Mouse (Mus musculus) hindbrain, embryonic 15.5 days (tissue): ENCODE data around the gene Cyp2j6. TPM values are rescaled to one million over a fixed set of nuclear protein-coding genes. Genes with fewer than 3 reads are reported as not detected.
"Not testable (repeated sequence)": the region's sequence is repeated elsewhere in the genome, so short reads cannot be mapped to it uniquely, and the experiment has no call there.

Source experiments
- ATAC-seq: fragments of 200-750 bp; cut with Nextera tagmentation; 2 replicates; pipeline ENCODE4 v1.8.0; 2017; ENCODE audit warnings: low read depth, moderate number of reproducible peaks, moderate TSS enrichment; ENCODE audit not compliant: low FRiP score
- H3K27ac ChIP-seq: fragments of 300-500 bp; sonication (generic); replicated peaks from 2 replicates; pipeline ENCODE4 v1.5.1; 2015; ENCODE audit warnings: mild to moderate bottlenecking, inconsistent platforms
- H3K27me3 ChIP-seq: fragments of 300-500 bp; sonication (generic); 2 replicates; pipeline ENCODE4 v1.6.1; 2015; ENCODE audit warnings: control low read depth, inconsistent platforms
- H3K36me3 ChIP-seq: fragments of 300-500 bp; sonication (generic); 2 replicates; pipeline ENCODE4 v1.6.1; 2015; ENCODE audit warnings: control low read depth, inconsistent platforms
- H3K4me1 ChIP-seq: fragments of 300-500 bp; sonication (generic); replicated peaks from 2 replicates; pipeline ENCODE4 v1.6.1; 2015; ENCODE audit warnings: control low read depth, inconsistent platforms
- H3K4me2 ChIP-seq: fragments of 300-500 bp; sonication (generic); 2 replicates; pipeline ENCODE4 v1.6.1; 2015; ENCODE audit warnings: moderate library complexity, mild to moderate bottlenecking, inconsistent platforms
- H3K4me3 ChIP-seq: fragments of 300-500 bp; sonication (generic); 2 replicates; pipeline ENCODE4 v1.5.1; 2015; ENCODE audit warnings: mild to moderate bottlenecking, inconsistent platforms
- H3K9ac ChIP-seq: fragments of 300-500 bp; sonication (generic); 2 replicates; pipeline ENCODE4 v1.6.1; 2015; ENCODE audit warnings: inconsistent platforms
- H3K9me3 ChIP-seq: fragments of 300-500 bp; sonication (generic); 2 replicates; pipeline ENCODE4 v1.6.1; 2016; ENCODE audit warnings: control low read depth, inconsistent platforms
- WGBS: fragments of 180-500 bp; shearing (Covaris S2); methylation state at CpG from one replicate; pipeline ENCODE4 v1.1.7; 2015; 5-methylcytosine and 5-hydroxymethylcytosine counted together
- polyA plus RNA-seq: library from polyadenylated mRNA; unstranded; fragments of >200 nt; fragmentation: Nextera tagmentation; extraction: Ambion mirVana; gene quantifications from 2 replicates; pipeline ENCODE4 v1.2.1, GENCODE M21; 2015

The Cyp2j6 gene
- 5.2 and 6.2 TPM in 2 replicates for polyA plus RNA-seq

DNA sequence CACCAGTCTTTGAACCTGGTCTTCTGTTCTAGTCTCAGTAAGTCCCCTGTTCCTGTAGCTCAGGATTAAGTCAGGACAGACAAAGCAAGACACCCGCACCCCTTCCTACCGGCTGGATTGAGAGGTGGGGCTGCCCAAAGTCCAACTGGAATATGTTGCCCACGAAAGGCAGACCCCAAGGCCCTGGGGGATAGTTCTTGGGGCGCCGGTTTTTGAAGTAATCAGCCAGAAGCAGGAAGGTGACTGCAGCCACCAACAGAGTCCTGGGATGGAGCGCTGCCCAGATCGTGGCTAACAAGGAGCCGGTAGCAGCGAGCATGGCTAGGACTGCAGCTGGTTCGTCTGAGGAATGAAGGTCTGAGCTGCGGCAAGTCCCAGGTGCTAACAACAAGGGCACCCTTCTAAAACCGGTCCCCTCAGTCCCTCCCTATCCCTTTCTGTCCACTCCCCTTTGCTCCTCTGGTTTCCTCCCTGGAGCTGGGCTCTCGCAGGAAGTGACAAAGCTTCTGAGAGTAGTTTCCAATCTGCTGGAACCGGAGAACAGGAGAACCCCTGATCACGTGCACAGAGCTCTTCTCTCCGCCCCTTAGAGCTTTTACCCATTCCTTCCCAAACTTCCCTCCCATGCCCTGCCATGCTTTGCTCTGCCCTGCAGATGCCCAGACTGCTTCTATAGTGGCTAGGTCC is at the start of gene Cyp2j6:
Gene Cyp2j6, minus strand, starts transcription at position 529 of the 687 bp plus-strand sequence.
- WGBS: 2% methylated on average over 16 of the region's 16 CpGs
- peak within 1 kb of the TSS; percentile 64 for H3K9ac ChIP-seq
- no peaks in the 10 kb centered on the region for H3K36me3 ChIP-seq
- peak within 1 kb of the TSS; percentile 72 for H3K4me2 ChIP-seq
- no peaks in the 10 kb centered on the region for H3K9me3 ChIP-seq
- H3K4me1 ChIP-seq: 0 out of 2 replicates have a peak, but pooled peaks cover 8% of the 10 kb centered on the region
- H3K27ac ChIP-seq: peak within 1 kb of the TSS; percentile 67
- peak; percentile 96 for ATAC-seq
- H3K4me3 ChIP-seq: peak within 1 kb of the TSS; percentile 72
- H3K27me3 ChIP-seq: no peaks in the 10 kb centered on the region

DNA sequence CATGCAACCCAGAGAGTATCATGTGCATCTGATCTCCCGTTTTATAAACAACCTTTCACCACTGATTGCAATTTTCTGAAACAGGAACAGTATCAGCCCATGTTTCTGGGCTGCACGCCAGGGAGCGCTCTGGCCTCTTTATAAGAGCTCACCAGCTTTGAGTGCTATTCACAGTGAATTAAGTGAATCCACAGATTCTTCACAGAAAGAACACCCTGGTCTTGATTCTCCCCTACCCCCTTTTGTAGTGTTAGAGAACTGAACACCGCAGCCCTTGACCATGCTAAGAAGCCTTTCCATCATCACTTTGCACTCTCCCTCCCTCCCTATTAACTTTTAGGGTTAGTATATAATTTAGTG is 38.3 kb upstream of the Cyp2j6 start:
- H3K36me3 ChIP-seq: no peaks in the 10 kb centered on the region
- H3K9ac ChIP-seq: no peak overlapping the region
- H3K4me2 ChIP-seq: peak overlapping the region; percentile 64
- H3K4me3 ChIP-seq: peak overlapping the region; percentile 35
- H3K27ac ChIP-seq: peak overlapping the region; percentile 79
- WGBS: 23% methylated on average over 4 of the region's 4 CpGs
- H3K27me3 ChIP-seq: no peaks in the 10 kb centered on the region
- no peaks in the 10 kb centered on the region for H3K9me3 ChIP-seq
- peak; percentile 83 for ATAC-seq
- peaks cover 11% of the 10 kb centered on the region; the same call in 1 of the 2 replicates for H3K4me1 ChIP-seq

DNA sequence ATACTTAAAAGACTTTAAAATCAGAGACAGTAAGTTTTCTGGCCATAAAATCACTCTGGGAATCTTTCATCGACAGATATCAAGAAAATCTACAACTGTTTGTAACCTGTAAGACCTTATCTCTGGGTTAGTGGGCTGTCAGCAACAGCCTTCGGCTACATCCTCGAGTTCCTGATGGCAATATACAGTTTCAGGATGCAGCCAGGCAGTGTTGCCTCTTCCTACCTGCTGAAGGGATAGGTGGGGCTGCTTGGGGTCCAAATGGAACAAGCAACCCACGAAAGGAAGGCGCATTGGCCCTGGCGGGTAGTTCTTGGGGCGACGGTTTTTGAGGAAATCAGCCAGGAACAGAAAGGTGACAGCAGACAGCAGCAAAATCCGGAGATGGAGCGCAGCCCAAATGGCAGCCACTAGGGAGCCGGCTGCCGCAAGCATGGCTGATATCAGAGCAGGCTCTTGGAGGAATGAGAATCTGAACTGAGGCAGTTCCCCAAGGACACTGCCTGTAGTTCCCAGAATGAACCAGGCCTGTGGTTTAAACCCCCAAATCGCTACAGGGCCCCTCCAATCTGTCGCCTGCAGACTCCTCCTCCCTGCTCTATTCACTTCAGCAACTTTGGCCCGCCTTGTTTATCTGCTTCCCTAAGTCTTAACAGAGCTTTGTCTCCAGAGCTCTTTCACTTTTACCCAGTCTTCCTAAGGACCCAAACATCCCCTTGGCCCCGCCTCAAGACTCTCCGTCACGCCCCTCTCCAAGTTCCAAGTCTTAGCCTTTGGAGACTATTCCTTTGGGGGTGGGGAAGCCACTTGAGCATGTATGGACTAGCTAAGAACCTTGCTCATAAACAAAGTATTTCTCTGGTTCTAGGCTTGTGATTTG is 37.7 kb upstream of the Cyp2j6 start, which contains the start of gene Cyp2j9:
Gene Cyp2j9, minus strand, starts transcription at position 668 of the 880 bp plus-strand sequence.
- Histone ChIP-seq H3K27ac (peak within 1 kb of the TSS; percentile 79), H3K27me3 (no peaks in the 10 kb centered on the region), H3K4me1 (peaks cover 11% of the 10 kb centered on the region; the same call in 1 of the 2 replicates), H3K4me3 (peak within 1 kb of the TSS; percentile 35), H3K4me2 (peak within 1 kb of the TSS; percentile 64), H3K9ac (peak within 1 kb of the TSS; percentile 44), H3K9me3 (no peaks in the 10 kb centered on the region), H3K36me3 (no peaks in the 10 kb centered on the region)
- 10% methylated on average over 18 of the region's 18 CpGs for WGBS
- peak; percentile 92 for ATAC-seq

DNA sequence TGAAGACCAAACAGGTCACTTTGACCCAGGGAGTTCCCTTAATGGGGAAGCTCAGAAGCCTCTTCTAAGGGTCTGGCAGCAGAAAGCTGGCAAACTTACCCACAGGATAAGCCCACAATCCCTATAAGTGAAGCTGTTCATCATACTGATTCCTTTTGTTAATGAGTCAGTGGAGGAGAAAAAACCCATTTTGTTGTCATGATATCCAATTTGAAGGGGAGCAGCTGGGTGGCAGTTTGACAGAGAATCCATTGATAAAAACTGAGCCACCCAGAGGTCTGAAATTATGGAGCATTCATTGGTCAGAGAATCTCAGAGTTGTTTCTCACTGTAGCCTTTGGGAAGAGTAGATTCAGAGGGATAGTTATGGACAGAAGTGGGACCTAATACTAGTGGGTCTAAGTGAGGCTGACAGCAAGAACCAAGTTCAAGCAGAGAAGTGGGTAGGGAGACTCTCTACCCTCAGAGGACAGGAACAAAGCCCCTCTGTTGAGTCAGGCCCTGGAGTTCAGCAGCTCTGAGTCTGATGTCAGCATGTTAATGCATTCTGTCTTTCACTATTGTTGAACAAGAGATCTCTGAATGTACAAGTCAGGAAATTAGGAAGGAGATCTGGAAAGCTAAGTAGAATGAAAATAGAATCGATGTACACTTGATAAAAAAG is 28.1 kb upstream of the Cyp2j6 start:
- Histone ChIP-seq H3K27ac (no peak overlapping the region), H3K4me1 (no peaks in the 10 kb centered on the region), H3K9me3 (no peaks in the 10 kb centered on the region), H3K4me2 (no peak overlapping the region), H3K27me3 (no peaks in the 10 kb centered on the region), H3K9ac (no peak overlapping the region), H3K4me3 (no peak overlapping the region), H3K36me3 (no peaks in the 10 kb centered on the region)
- 53% methylated on average over 1 of the region's 1 CpGs for WGBS
- ATAC-seq: no peak

DNA sequence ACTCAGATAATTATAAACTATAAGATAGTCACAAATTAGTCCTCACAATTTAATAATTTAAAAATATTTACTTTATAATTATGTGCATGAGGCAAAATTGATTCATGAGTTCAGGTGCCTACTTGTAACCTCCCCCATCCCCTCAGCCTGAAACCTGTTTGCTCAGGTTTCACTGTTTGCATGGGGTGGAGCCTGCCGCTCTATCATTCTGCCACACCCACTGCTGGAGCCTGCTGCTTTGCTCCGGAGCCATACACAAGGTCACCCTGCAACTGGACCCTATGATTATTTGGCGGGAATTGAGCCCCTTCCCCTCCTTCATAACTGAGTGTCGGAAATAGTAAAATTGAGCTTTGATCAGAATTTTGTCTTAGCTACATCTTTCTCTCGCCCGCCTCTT is 26.9 kb upstream of the Cyp2j6 start:
- ATAC-seq, H3K9me3 ChIP-seq, H3K9ac ChIP-seq, H3K27me3 ChIP-seq, H3K27ac ChIP-seq, H3K4me2 ChIP-seq, H3K36me3 ChIP-seq, H3K4me3 ChIP-seq, H3K4me1 ChIP-seq: not testable (repeated sequence)
- 69% methylated on average over 6 of the region's 6 CpGs for WGBS

DNA sequence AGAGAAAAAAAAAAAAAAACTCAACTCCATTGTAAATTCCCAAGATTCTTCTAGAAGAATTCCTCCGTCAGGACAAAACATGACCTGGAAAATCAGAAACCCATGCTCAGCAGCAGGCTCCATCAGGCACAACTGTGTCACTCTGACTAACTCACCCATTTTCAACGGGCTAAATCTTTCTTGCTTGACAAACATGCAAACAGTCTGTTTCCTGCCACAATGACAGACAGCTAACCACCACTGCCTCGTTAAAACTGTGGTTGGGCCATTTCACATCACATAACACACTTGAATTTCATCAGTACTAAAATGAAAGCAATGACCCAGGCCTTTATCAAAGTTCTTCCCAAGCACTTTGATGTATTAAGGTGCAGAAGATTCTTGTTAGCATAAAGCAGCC is 16.0 kb upstream of the Cyp2j6 start:
- Histone ChIP-seq H3K36me3 (no peaks in the 10 kb centered on the region), H3K9me3 (no peaks in the 10 kb centered on the region), H3K4me3 (no peak overlapping the region), H3K4me2 (no peak overlapping the region), H3K27me3 (no peaks in the 10 kb centered on the region), H3K4me1 (no peaks in the 10 kb centered on the region), H3K27ac (no peak overlapping the region), H3K9ac (no peak overlapping the region)
- 73% methylated on average over 3 of the region's 3 CpGs for WGBS
- no peak for ATAC-seq

DNA sequence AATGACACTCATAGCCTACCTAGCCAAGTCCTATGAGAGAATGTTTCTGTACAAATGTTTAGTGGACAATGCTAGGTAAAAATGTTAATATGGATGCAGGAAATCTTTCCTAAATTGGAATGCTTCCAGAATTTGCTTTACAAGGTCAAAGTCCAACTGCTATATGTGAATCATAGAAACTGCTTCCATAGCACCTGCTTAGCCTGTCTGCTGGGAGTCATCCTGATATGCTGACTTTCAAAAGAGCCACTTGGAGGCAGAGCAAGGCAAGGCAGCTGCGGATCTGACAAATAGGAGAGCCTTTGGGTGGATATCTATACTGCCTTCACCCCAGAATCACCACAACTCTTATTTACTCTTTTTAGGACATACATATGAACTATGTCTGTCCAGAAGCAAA is 14.5 kb upstream of the Cyp2j6 start:
- H3K27ac ChIP-seq: no peak overlapping the region
- no peak overlapping the region for H3K9ac ChIP-seq
- 83% methylated on average over 1 of the region's 1 CpGs for whole genome bisulfite sequencing
- H3K4me1 ChIP-seq: no peaks in the 10 kb centered on the region
- H3K4me2 ChIP-seq: no peak overlapping the region
- no peaks in the 10 kb centered on the region for H3K27me3 ChIP-seq
- H3K36me3 ChIP-seq: no peaks in the 10 kb centered on the region
- H3K9me3 ChIP-seq: no peaks in the 10 kb centered on the region
- ATAC-seq: no peak
- H3K4me3 ChIP-seq: no peak overlapping the region

DNA sequence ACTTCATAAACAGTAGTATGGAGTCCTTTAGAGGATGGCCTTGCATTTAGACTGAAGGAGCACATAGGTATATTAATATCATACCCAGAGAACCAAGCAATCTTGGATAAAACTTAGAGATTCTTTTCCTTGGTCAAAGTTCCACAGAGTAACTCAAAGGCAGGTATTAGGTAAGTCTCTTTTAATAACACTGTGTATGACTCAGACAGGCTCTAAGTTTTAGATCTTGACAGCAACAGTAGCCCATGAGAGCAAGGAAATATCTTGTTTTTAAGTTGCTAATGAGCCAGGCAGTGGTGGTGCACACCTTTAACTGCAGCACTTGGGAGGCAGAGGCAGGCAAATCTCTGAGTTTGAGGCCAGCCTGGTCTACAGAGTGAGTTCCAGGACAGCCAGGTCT is 12.3 kb upstream of the Cyp2j6 start:
- H3K4me2 ChIP-seq: no peak overlapping the region
- no peaks in the 10 kb centered on the region for H3K36me3 ChIP-seq
- no peak overlapping the region for H3K27ac ChIP-seq
- no peak overlapping the region for H3K4me3 ChIP-seq
- no peaks in the 10 kb centered on the region for H3K27me3 ChIP-seq
- no peaks in the 10 kb centered on the region for H3K9me3 ChIP-seq
- no peak overlapping the region for H3K9ac ChIP-seq
- no peak for ATAC-seq
- H3K4me1 ChIP-seq: no peaks in the 10 kb centered on the region

DNA sequence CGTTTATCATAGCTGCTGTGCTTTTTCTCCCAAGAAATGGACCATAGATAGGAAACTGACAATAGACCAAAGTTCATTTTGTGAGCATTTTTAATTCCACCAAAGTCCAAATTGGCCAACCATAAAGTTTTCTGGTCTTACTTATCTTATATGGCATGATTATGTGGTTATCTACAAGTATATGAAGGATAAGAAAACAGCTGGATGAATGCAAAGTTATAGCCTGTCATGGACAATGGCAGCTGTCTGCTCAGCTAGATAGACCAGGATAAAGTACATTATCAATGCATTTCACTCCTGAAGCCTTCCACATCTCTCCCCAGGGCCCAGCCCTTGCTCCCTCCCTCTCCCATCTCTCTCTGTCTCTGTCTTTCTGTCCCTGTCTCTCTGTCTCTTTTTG is 7.0 kb upstream of the Cyp2j6 start:
- H3K9me3 ChIP-seq: no peaks in the 10 kb centered on the region
- no peak overlapping the region for H3K4me2 ChIP-seq
- no peak for ATAC-seq
- H3K27me3 ChIP-seq: no peaks in the 10 kb centered on the region
- H3K36me3 ChIP-seq: no peaks in the 10 kb centered on the region
- H3K4me3 ChIP-seq: no peak overlapping the region
- no peak overlapping the region for H3K9ac ChIP-seq
- WGBS: 76% methylated on average over 1 of the region's 1 CpGs
- no peak overlapping the region for H3K27ac ChIP-seq
- no peaks in the 10 kb centered on the region for H3K4me1 ChIP-seq

DNA sequence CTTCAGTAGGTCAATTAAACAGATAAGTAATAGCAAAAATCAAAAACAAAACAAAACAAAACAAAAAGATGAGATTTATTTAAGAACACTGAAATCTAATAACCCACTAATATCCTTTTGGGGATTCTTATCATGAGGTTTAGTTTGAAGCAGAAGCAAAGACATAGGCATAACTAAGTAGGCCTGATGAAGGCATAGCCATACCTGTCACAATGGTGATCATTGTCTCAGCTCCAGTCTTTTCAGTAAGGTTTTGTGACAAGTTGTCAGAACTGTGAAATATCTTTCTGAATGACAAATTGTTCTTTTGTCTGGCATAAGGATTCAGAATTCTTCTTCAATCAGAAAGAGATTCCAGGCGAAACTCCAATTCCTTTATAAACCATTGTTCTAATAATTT is 6.3 kb upstream of the Cyp2j6 start:
- Histone ChIP-seq H3K4me2 (no peak overlapping the region), H3K4me1 (no peaks in the 10 kb centered on the region), H3K4me3 (no peak overlapping the region), H3K9me3 (no peaks in the 10 kb centered on the region), H3K9ac (no peak overlapping the region), H3K27me3 (no peaks in the 10 kb centered on the region), H3K27ac (no peak overlapping the region), H3K36me3 (no peaks in the 10 kb centered on the region)
- 60% methylated on average over 1 of the region's 1 CpGs for WGBS
- no peak for ATAC-seq

DNA sequence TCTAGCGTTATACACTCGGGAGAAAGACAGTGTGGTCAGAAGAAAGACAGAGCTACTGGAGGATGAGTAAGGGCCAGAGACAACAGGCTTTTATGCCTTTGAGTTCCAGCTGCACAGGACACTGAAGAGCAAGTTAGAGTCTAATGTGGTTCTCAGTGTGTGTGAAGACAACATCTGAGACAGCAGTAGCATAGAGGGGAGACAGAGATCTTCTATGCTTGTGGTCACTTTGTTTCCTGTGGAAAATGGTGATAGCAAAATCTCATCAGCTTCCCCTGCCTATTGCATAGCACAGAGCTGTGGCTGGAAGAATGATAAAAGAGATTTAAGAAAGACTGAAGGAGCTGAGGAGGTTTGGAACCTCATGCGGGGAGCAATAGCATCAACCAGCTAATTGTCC is 1.8 kb downstream of the Cyp2j6 start:
- Histone ChIP-seq H3K4me3 (no peak overlapping the region), H3K27me3 (no peaks in the 10 kb centered on the region), H3K4me1 (0 out of 2 replicates have a peak, but pooled peaks cover 8% of the 10 kb centered on the region), H3K9ac (no peak overlapping the region), H3K4me2 (peak overlapping the region; percentile 19; the same call in 1 of the 2 replicates), H3K27ac (no peak overlapping the region), H3K36me3 (no peaks in the 10 kb centered on the region), H3K9me3 (no peaks in the 10 kb centered on the region)
- no peak for ATAC-seq
- WGBS: 88% methylated on average over 3 of the region's 3 CpGs

DNA sequence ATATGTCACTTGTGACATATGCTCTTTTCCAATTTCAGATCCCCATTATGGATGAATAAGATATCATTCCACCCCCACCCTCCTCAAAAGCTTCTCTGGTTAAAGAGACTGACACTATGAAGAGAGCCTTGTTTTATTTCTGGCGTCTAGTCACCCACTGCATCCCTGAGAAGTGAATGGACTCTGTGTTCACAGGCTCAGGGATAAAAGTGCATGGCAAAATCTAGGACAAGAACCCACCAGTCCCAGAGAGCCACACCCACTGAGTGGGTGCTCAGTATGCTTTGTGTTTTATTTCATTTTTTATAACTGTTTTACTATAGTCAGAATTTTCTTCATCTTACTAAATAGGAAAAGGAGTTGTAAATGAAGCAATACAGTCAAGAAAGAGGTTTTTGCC is 7.5 kb downstream of the Cyp2j6 start:
- no peaks in the 10 kb centered on the region for H3K36me3 ChIP-seq
- no peak overlapping the region for H3K27ac ChIP-seq
- no peaks in the 10 kb centered on the region for H3K9me3 ChIP-seq
- 66% methylated on average over 1 of the region's 1 CpGs for WGBS
- no peak for ATAC-seq
- H3K4me3 ChIP-seq: no peak overlapping the region
- no peaks in the 10 kb centered on the region for H3K4me1 ChIP-seq
- H3K4me2 ChIP-seq: no peak overlapping the region
- H3K9ac ChIP-seq: no peak overlapping the region
- H3K27me3 ChIP-seq: no peaks in the 10 kb centered on the region
